In genomic region chr7:73637810-73638125, GRCm38 (mm10) we compare ENCODE assay signal across 14 mouse cellular contexts.
A peak's percentile ranks its signal among the peaks of the same experiment; 100 is the strongest.
DNase-seq lines count a peak whose midpoint lies in the region; ATAC-seq and TF ChIP-seq lines count a peak whose summit lies in the region.
"Had no signal": no experiment of that assay in that cellular context is flagged by ENCODE, and none has a peak within 500 bp of the region (broad histone marks: within the 10 kb centered on the region; RNA-seq: fewer than 3 reads in every experiment).

No protein-coding gene starts in this region.

- 22% methylated on average over 4 of the region's 4 CpGs for WGBS in hindbrain, embryonic 13.5 days
- WGBS in midbrain, postnatal 0 days = 18% methylated on average over 4 of the region's 4 CpGs
- WGBS in limb, embryonic 10.5 days = 65% methylated on average over 4 of the region's 4 CpGs

- 0 out of 2 replicates have a peak overlapping the region, but pooled peaks have one; percentile 30 for H3K27ac ChIP-seq in hindbrain, embryonic 13.5 days
- H3K27ac ChIP-seq in midbrain, postnatal 0 days (ENCODE audit: low read depth, low read length) = peak overlapping the region; percentile 59; the same call in 1 of the 2 replicates
- no peak overlapping the region for H3K27ac ChIP-seq in limb, embryonic 10.5 days
- H3K27ac ChIP-seq: heart, adult 2 months had no signal

- no peaks in the 10 kb centered on the region for H3K9me3 ChIP-seq in hindbrain, embryonic 13.5 days
- no peaks in the 10 kb centered on the region for H3K9me3 ChIP-seq in midbrain, postnatal 0 days (ENCODE audit: low read length)
- H3K9me3 ChIP-seq in limb, embryonic 10.5 days (replicated peaks) = no peaks in the 10 kb centered on the region

- H3K4me2 ChIP-seq in hindbrain, embryonic 13.5 days = no peak overlapping the region
- no peak overlapping the region for H3K4me2 ChIP-seq in midbrain, postnatal 0 days (ENCODE audit: low read depth, low read length, poor library complexity, severe bottlenecking)

- peaks cover 19% of the 10 kb centered on the region for H3K4me1 ChIP-seq in hindbrain, embryonic 13.5 days (replicated peaks)
- H3K4me1 ChIP-seq in midbrain, postnatal 0 days (ENCODE audit: insufficient read depth, low read length) = 0 out of 2 replicates have a peak, but pooled peaks cover 7% of the 10 kb centered on the region
- no peaks in the 10 kb centered on the region for H3K4me1 ChIP-seq in limb, embryonic 10.5 days

- H3K9ac ChIP-seq in hindbrain, embryonic 13.5 days = no peak overlapping the region
- H3K9ac ChIP-seq in midbrain, postnatal 0 days (replicated peaks; ENCODE audit: low read length, poor library complexity, severe bottlenecking) = no peak overlapping the region
- H3K9ac ChIP-seq: liver, postnatal 0 days had no signal

- peak; percentile 89 for ATAC-seq in hindbrain, embryonic 13.5 days (ENCODE audit: low FRiP score)
- ATAC-seq in midbrain, postnatal 0 days (ENCODE audit: low FRiP score) = peak; percentile 88
- no peak for ATAC-seq in megakaryocyte progenitor cell, adult 5-6 weeks (replicated peaks; ENCODE audit: poor library complexity)
- ATAC-seq: liver, postnatal 0 days had no signal

- H3K4me3 ChIP-seq in hindbrain, embryonic 13.5 days = no peak overlapping the region
- no peak overlapping the region for H3K4me3 ChIP-seq in midbrain, postnatal 0 days (ENCODE audit: low read depth, low read length)
- H3K4me3 ChIP-seq in limb, embryonic 10.5 days = no peak overlapping the region
- H3K4me3 ChIP-seq: heart, adult 2 months had no signal

- H3K27me3 ChIP-seq in hindbrain, embryonic 13.5 days = peaks cover 51% of the 10 kb centered on the region
- H3K27me3 ChIP-seq in midbrain, postnatal 0 days (ENCODE audit: insufficient read depth, low read length) = no peaks in the 10 kb centered on the region
- H3K27me3 ChIP-seq in limb, embryonic 10.5 days (ENCODE audit: low read depth, poor library complexity, severe bottlenecking) = no peaks in the 10 kb centered on the region

- no peaks in the 10 kb centered on the region for H3K36me3 ChIP-seq in hindbrain, embryonic 13.5 days
- no peaks in the 10 kb centered on the region for H3K36me3 ChIP-seq in midbrain, postnatal 0 days (ENCODE audit: insufficient read depth, low read length)
- H3K36me3 ChIP-seq in limb, embryonic 10.5 days = no peaks in the 10 kb centered on the region

- DNase-seq in R1 (ENCODE audit: low read depth, low spot score) = peak; percentile 52
- DNase-seq in embryo, embryonic 9.5 days (ENCODE audit: extremely low spot score) = peak; percentile 38
- peak; percentile 81 for DNase-seq in midbrain, postnatal 0 days (ENCODE audit: low spot score)
- DNase-seq in limb, embryonic 10.5 days (ENCODE audit: low spot score) = no peak
- no peak for DNase-seq in heart, postnatal 25 days (ENCODE audit: low spot score)
- DNase-seq in T-cell, adult 2 months (ENCODE audit: low spot score) = no peak
- DNase-seq: adrenal gland, postnatal 10 days; cerebellum, postnatal 10 days; heart, adult 2 months; kidney, adult 11 months; liver, postnatal 0 days; thymus, postnatal 36 days had no signal

- no peak for TF ChIP-seq CTCF in midbrain, postnatal 0 days (IDR thresholded peaks at IDR 0.05)

- intact Hi-C loops in heart, postnatal 25 days (cut with DNase I) = no loop called here

Comparison
In these comparisons a context has a peak if more than half of its experiments do, and no peak if none do; other contexts are left out.
1. DNase-seq: peak in R1 (single experiment), embryo, embryonic 9.5 days (single experiment) and midbrain, postnatal 0 days (single experiment); none in limb, embryonic 10.5 days (single experiment), heart, postnatal 25 days (single experiment) and T-cell, adult 2 months (single experiment).